Mouse (Mus musculus) ZHBTc4 (cell line): ENCODE results near the gene Borcs5.

ENCODE experiments used
- DNase-seq: peaks from one replicate; pipeline ENCODE4 v3.0.0-alpha.2; 2011; ENCODE audit warnings: low read depth, low spot score

The Borcs5 gene

DNA sequence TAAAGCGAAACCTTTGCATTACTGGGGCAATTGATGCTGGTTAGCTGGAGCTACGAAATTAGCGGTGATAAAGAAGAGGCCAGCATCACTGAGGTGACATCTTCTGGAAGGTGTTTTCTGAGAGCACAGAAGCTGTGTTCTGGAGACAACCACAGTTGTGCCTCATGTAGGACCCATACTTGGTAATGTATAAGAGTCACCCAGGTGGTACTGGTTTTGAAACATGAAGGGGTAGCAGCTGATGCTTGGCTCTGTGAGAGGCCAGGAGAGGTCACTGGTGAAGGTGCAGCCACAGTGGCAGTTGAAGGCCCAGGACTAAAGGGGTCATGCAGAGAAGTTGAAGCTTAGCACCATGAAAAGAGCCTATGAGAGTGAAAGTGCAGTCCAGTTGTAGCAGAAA is at the start of gene Borcs5:
TSS of gene Borcs5 (plus strand) at position 301 of the 400 bp plus-strand sequence.
- no peak for DNase-seq

DNA sequence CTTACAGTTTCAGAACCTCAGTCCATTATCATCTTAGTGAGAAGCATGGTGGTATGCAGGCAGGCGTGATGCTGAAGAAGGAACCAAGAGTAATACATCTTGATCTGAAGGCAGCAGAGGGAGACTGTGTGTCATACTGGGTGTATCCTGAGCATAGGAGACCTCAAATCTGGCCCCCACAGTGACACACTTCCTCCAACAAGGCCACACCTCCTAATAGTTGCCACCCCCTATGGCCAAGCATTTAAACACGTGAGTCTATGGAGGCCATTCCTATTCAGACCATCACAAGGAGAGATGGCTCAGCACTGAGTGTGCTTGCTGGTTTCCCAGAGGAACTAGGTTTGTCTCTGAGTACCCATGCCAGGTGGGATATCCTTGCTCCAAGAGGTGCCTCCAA is 47.7 kb upstream of the Borcs5 start:
- DNase-seq: no peak

DNA sequence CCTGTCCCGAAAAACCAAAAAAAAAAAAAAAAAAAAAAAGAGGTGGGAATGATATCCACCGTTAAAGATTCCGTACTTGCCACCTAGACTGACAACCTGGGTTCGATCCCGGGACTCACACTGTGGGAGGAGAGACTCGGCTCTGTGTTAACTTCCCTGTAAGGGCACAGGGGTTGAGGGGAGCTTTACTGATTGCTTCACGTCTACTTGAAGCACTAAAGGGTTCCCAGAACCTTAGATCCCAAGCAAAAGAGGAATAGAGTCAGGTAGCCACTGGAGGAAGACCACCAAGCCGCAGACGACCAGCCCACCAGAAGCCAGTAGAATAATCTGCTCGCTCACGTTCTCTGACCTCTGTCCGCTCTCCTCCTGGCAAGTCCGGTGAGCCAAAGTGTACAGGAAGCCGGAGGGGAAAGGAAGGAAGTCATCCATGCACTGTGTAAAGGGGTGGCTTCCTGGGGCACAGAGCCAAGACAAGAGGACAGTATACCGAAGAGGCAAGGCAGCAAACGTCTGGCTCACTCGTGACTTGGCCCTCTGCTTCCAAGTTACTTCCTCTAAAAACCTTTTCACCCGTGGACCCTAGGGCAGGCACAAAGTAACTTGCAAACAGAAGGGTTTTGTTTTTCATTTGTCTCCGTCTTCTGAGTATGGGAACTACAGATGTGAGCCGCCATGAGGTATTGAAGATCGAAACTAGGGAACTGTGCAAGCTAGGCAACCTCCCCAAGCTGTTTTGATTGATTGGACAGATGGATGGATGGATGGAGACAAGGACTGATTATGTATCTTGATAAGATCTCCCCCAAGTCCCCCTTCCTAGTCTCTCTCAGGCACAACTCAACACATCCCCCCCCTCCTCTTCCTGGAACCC is 44.5 kb upstream of the Borcs5 start:
- peak; percentile 20 for DNase-seq

GRCm38 (mm10) chr6:134597651-134598229 is 41.6 kb upstream of the Borcs5 start:
- DNase-seq: no peak

DNA sequence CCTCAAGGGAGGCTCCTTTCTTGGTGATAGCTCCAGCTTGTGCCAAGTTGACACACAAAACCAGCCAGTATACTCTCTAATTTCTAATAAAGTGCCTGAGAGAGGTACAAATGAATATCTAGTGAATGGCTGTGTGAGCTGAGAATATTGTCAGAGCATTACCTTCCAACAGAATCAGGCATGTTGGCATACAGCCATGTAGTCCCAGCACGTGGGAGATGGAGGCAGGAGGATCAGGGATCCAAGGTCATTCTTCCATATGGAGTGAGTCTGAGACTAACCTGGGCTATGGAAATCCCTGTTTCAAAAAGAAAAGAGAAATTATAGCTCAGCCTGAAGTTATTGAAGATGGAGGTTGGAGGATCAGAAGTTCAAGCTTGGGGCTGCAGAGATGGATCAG is 40.1 kb upstream of the Borcs5 start:
- no peak for DNase-seq

- peak; percentile 43 for DNase-seq
Observed at GRCm38 (mm10) chr6:134601130-134601529, 38.2 kb upstream of the Borcs5 start.

DNA sequence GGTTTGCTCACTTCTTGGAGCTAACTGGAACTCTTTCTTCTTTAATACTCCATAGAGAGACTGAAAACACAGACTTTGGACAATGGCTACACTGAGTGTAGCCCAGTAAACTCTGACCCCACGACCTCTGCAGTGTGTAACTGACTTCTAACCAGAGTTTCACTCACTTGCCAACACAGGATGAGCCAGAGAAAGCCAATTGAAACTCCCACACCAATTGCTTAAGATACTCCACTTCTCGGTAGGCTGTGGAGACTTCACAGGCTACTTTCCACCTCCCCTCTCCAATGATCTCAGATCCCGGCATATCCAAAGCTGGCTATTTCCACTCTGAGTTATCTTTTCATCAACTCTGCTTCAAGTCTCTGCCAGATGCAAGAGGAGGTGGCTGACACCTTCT is 37.5 kb upstream of the Borcs5 start:
- no peak for DNase-seq

GRCm38 (mm10) chr6:134602371-134603003 is 36.8 kb upstream of the Borcs5 start:
- DNase-seq: no peak

- no peak for DNase-seq
Observed at GRCm38 (mm10) chr6:134605196-134605595, 34.1 kb upstream of the Borcs5 start.

DNA sequence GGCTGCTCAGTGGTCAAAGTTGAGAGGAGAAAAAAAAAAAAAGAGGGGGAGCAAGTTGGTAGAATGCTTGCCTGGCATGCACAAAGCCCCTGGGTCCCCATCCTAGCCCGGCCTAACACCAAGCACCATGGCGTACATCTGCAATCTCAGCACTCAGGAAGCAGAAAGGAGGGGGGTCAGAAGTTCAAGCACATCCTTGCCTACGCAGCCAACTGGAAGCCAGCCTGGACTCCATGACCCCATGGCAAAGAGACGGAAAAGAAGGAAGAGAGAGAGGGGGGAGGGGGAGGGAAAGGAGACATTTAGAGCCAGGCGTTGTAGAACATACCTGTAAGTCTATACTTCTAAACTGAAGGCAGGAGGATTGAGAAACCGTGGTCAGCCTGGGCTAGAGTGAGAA is 32.8 kb upstream of the Borcs5 start:
- DNase-seq: no peak

DNA sequence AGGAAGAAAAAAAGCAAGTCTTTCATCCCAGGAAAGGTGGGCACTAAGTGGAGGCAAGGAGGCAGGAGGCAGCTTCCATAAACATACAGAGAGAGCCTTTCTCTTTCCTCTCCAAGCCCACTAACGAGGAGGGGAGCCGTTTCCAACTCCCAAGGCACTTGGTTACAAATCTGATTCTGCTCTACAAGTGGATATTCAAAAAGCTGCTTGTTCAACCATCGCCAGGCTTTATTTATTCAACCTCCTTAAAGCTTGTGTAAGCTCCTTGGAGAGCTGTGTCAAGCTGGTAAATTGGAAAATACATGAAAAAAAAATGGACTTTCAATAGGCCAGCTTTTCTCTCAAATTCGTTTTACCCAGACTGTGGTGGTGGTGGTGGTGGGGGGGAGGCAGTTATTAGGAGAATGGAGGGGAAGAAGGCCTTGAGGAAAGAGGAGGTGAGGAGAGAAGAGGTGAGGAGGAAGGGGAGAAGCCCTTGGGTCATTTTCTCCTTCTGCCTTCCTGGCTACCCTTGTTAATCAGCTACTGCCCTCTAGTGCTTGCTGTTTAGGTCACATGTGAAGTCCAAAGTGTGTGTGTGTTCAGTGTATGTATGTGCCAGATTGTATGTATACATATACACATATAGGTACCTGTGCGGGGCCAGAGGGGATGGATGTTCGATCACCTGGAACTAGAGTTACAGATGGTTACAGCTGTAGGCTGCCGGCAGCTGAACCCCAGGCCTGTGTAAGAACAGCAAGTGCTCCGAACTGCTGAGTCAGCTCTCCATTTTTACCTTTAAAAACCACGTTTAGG is 32.2 kb upstream of the Borcs5 start:
- peak; percentile 40 for DNase-seq

GRCm38 (mm10) chr6:134610380-134610779 is 28.9 kb upstream of the Borcs5 start:
- DNase-seq: no peak

DNA sequence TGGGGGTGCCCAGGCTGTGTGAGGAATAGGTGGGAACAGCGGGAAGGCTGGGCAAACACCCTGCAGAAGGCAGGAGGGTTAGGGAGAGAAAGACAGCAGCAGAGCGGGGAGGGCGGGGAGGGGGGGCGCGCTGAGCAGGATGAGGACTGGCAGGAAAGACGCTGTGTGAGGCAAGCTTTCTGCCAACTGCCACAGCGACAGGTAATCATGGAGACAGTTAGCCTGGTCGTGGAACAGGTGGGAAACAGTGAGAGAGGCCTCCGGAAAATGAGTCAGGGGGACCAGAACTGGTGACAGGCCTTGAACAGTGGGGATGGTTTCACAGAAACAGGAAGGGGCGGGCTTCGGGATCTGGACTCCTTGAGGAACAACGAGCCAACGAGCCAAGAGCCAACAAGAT is 27.4 kb upstream of the Borcs5 start:
- DNase-seq: no peak

DNA sequence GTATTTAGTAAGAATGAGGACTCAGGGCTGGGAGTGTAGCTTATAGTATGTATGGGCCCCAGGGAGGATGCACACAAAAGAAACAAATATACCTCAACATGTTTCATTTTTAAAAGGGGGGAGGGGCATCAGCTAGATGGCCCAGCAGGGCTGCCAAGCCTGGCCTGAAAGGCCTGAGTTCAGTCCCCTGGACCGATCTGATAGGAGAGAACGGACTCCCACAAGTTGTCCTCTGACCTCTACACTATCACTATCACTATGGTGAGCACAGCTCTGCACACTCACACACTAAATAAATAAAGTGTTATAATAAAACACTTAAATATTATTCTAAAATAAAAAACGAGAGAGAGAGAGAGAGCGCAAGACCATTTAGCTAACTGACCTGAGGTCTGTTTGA is 25.0 kb upstream of the Borcs5 start:
- no peak for DNase-seq

GRCm38 (mm10) chr6:134614723-134615648 is 24.3 kb upstream of the Borcs5 start:
- DNase-seq: peak; percentile 87

GRCm38 (mm10) chr6:134617589-134617988 is 21.7 kb upstream of the Borcs5 start:
- peak; percentile 77 for DNase-seq

- DNase-seq: no peak
Observed at GRCm38 (mm10) chr6:134620129-134620528, 19.2 kb upstream of the Borcs5 start.

DNA sequence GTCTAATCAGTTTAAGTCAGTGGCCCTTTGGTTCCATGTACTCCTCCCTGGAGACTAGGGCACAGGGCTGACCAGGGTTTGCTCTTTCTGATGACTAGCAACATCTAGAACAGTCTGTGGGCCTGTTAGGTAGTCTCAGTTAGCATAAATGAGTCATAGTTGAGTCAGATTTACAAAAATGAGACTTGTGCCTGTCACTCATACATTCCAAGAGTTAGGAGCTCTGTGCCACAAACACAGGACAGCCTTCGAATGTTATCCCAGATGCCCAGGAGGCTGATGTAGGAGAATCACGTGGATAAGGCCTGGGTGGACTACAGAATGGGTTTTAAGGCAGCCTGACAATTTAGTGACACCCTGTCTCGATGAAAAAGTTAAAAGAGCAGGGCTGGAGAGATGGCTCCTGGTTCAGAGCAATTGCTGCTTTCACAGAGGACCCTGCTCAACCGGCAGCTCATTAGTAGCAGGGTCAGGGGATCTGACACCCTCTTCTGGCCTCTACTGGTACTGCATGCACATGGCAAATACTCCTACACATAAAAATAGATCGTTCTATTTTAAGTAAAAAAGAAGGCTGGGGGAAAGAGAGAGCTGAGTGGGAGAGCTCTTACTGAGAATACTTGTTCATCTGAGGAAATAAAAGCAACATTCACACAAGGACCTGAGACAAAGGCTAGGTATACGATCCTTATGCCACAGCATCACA is 18.3 kb upstream of the Borcs5 start:
- peak; percentile 81 for DNase-seq

GRCm38 (mm10) chr6:134621552-134621949 is 17.8 kb upstream of the Borcs5 start:
- DNase-seq: peak; percentile 50

DNA sequence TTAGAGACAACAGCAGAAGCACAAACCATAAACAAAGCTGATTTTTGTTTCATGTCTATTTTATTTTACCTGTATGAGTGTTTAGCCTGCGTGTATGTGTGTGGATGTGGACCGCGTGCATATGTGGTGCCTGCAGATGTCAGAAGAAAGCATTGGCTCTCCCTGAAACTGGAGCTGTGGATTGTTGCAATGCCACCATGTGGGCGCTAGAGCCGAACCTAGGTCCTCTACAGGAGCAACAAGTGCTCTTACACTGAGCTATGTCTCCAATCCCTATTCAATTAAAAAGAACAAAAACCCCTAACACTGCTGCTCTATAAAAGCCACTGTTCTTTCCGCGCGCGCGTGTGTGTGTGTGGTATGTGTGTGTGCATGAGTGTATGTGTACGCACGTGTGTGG is 13.9 kb upstream of the Borcs5 start:
- peak; percentile 71 for DNase-seq
